Mouse (Mus musculus) stomach, postnatal 0 days (tissue): ENCODE data around the gene Idh3a.

ENCODE experiments used
- CTCF ChIP-seq: IDR thresholded peaks from 2 replicates; pipeline ENCODE4 v1.5.1; 2016; ENCODE audit warnings: antibody characterized with exemption, low read depth, mild to moderate bottlenecking, moderate library complexity
- EP300 ChIP-seq: optimal IDR thresholded peaks from 2 replicates; pipeline ENCODE3; 2016; ENCODE audit warnings: antibody characterized with exemption

DNA sequence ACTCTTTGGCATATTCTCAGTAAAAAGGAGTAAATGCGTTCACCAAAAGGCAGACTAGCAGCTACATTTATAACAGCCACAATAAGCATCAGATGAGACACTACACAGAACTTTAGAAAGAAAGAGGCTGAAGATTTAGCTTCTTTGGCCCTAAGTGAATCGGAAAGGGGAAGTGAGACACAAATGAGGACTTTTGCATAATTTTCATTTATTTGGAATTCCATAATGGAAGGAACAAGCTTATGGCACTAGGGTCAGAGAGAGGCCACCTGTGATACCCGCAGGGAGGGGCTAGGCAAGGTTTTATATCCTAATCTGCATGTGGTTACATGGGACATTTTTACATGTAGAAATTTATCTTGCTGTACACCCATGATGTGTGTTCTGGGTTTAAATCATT is 48.7 kb upstream of the Idh3a start:
- TF ChIP-seq EP300 (no peak), CTCF (no peak)
